Mouse (Mus musculus) lung, embryonic 16.5 days (tissue): ENCODE results near the gene Galnt7. TPM values are rescaled to one million over a fixed set of nuclear protein-coding genes. Genes with fewer than 3 reads are reported as not detected.
A peak's percentile ranks its signal among the peaks of the same experiment; 100 is the strongest.

ENCODE experiments used
- ATAC-seq: fragments of 200-750 bp; cut with Nextera tagmentation; 2 replicates; pipeline ENCODE4 v1.8.0; 2017; ENCODE audit warnings: low read depth, mild to moderate bottlenecking, moderate library complexity
- H3K27ac ChIP-seq: fragments of 300-500 bp; sonication (generic); 2 replicates; pipeline ENCODE4 v1.5.1; 2014; ENCODE audit warnings: mild to moderate bottlenecking, control low read depth, low read length
- H3K27me3 ChIP-seq: fragments of 300-500 bp; sonication (generic); 2 replicates; pipeline ENCODE4 v1.6.1; 2014; ENCODE audit warnings: low read depth, low read length, mixed read lengths; ENCODE audit not compliant: control insufficient read depth, insufficient read depth
- H3K36me3 ChIP-seq: fragments of 300-500 bp; sonication (generic); 2 replicates; pipeline ENCODE4 v1.6.1; 2014; ENCODE audit warnings: low read length; ENCODE audit not compliant: control insufficient read depth, insufficient read depth
- H3K4me1 ChIP-seq: fragments of 300-500 bp; sonication (generic); replicated peaks from 2 replicates; pipeline ENCODE4 v1.6.1; 2014; ENCODE audit warnings: low read length, mixed read lengths; ENCODE audit not compliant: control insufficient read depth, insufficient read depth
- H3K4me2 ChIP-seq: fragments of 300-500 bp; sonication (generic); 2 replicates; pipeline ENCODE4 v1.6.1; 2014; ENCODE audit warnings: low read depth, low read length, control low read depth
- H3K4me3 ChIP-seq: fragments of 300-500 bp; sonication (generic); 2 replicates; pipeline ENCODE4 v1.5.1; 2014; ENCODE audit warnings: mild to moderate bottlenecking, low read length, control low read depth
- H3K9ac ChIP-seq: fragments of 300-500 bp; sonication (generic); 2 replicates; pipeline ENCODE4 v1.6.1; 2014; ENCODE audit warnings: low read length, control low read depth
- H3K9me3 ChIP-seq: fragments of 300-500 bp; sonication (generic); 2 replicates; pipeline ENCODE4 v1.6.1; 2016; ENCODE audit warnings: low read length; ENCODE audit not compliant: control insufficient read depth
- WGBS: fragments of 180-500 bp; shearing (Covaris S2); extraction: QIAGEN DNeasy Blood & Tissue Kit; methylation state at CpG from one replicate; pipeline ENCODE4 v1.1.7; 2014; 5-methylcytosine and 5-hydroxymethylcytosine counted together
- polyA plus RNA-seq: library from polyadenylated mRNA; unstranded; fragments of >200 nt; fragmentation: Nextera tagmentation; extraction: Ambion mirVana; gene quantifications from 2 replicates; pipeline ENCODE4 v1.2.1, GENCODE M21; 2015

Gene Galnt7
- polyA plus RNA-seq, 1 experiment from 2014 or later = 11.2 TPM

- no peak overlapping the region for H3K4me2 ChIP-seq
- H3K4me1 ChIP-seq = no peaks in the 10 kb centered on the region
- 0 out of 2 replicates have a peak, but pooled peaks cover 3% of the 10 kb centered on the region for H3K36me3 ChIP-seq
- no peak overlapping the region for H3K4me3 ChIP-seq
- H3K9ac ChIP-seq = no peak overlapping the region
- H3K27ac ChIP-seq = no peak overlapping the region
- ATAC-seq = no peak
- H3K27me3 ChIP-seq = no peaks in the 10 kb centered on the region
- 76% methylated on average over 11 of the region's 11 CpGs for WGBS
- no peaks in the 10 kb centered on the region for H3K9me3 ChIP-seq
These were observed 111.9 kb downstream of the Galnt7 start for GRCm38 (mm10) chr8:57540951-57541350.

- Histone ChIP-seq H3K27ac (no peak overlapping the region), H3K9me3 (no peaks in the 10 kb centered on the region), H3K36me3 (peaks cover 7% of the 10 kb centered on the region; the same call in 1 of the 2 replicates), H3K27me3 (no peaks in the 10 kb centered on the region), H3K4me1 (no peaks in the 10 kb centered on the region), H3K4me3 (no peak overlapping the region), H3K9ac (no peak overlapping the region), H3K4me2 (no peak overlapping the region)
- ATAC-seq = no peak
- 40% methylated on average over 12 of the region's 12 CpGs for WGBS
These were observed 112.6 kb downstream of the Galnt7 start for GRCm38 (mm10) chr8:57540110-57540838.

GRCm38 (mm10) chr8:57538601-57539000 is 114.2 kb downstream of the Galnt7 start:
- H3K36me3 ChIP-seq = peaks cover 11% of the 10 kb centered on the region; the same call in 1 of the 2 replicates
- H3K9me3 ChIP-seq = no peaks in the 10 kb centered on the region
- H3K4me3 ChIP-seq = no peak overlapping the region
- H3K4me1 ChIP-seq = no peaks in the 10 kb centered on the region
- no peak for ATAC-seq
- no peaks in the 10 kb centered on the region for H3K27me3 ChIP-seq
- 69% methylated on average over 7 of the region's 7 CpGs for WGBS
- no peak overlapping the region for H3K9ac ChIP-seq
- H3K27ac ChIP-seq = no peak overlapping the region
- H3K4me2 ChIP-seq = no peak overlapping the region

GRCm38 (mm10) chr8:57536167-57536566 is 116.7 kb downstream of the Galnt7 start:
- no peak for ATAC-seq
- no peak overlapping the region for H3K9ac ChIP-seq
- H3K4me3 ChIP-seq = no peak overlapping the region
- 90% methylated on average over 6 of the region's 6 CpGs for WGBS
- H3K27ac ChIP-seq = no peak overlapping the region
- H3K36me3 ChIP-seq = peaks cover 11% of the 10 kb centered on the region; the same call in 1 of the 2 replicates
- H3K9me3 ChIP-seq = no peaks in the 10 kb centered on the region
- H3K4me2 ChIP-seq = no peak overlapping the region
- H3K27me3 ChIP-seq = no peaks in the 10 kb centered on the region
- no peaks in the 10 kb centered on the region for H3K4me1 ChIP-seq

GRCm38 (mm10) chr8:57534495-57534894 is 118.3 kb downstream of the Galnt7 start:
- Histone ChIP-seq H3K27ac (no peak overlapping the region), H3K9me3 (no peaks in the 10 kb centered on the region)

GRCm38 (mm10) chr8:57533106-57533505 is 119.7 kb downstream of the Galnt7 start:
- 88% methylated on average over 4 of the region's 4 CpGs for WGBS
- Histone ChIP-seq H3K27me3 (no peaks in the 10 kb centered on the region), H3K4me3 (no peak overlapping the region), H3K27ac (no peak overlapping the region), H3K4me1 (peaks cover 3% of the 10 kb centered on the region; the same call in 1 of the 2 replicates), H3K9me3 (no peaks in the 10 kb centered on the region), H3K9ac (no peak overlapping the region), H3K4me2 (no peak overlapping the region), H3K36me3 (peaks cover 11% of the 10 kb centered on the region; the same call in 1 of the 2 replicates)
- no peak for ATAC-seq

More at GRCm38 (mm10) chr8:57534495-57534894, 118.3 kb downstream of the Galnt7 start:
- 64% methylated on average over 4 of the region's 4 CpGs for WGBS
- Histone ChIP-seq H3K36me3 (peaks cover 11% of the 10 kb centered on the region; the same call in 1 of the 2 replicates), H3K4me3 (no peak overlapping the region), H3K9ac (no peak overlapping the region), H3K27me3 (no peaks in the 10 kb centered on the region), H3K4me1 (peaks cover 3% of the 10 kb centered on the region; the same call in 1 of the 2 replicates), H3K4me2 (no peak overlapping the region)
- ATAC-seq = no peak

GRCm38 (mm10) chr8:57532223-57532622 is 120.6 kb downstream of the Galnt7 start:
- Histone ChIP-seq H3K4me2 (no peak overlapping the region), H3K4me1 (peaks cover 3% of the 10 kb centered on the region; the same call in 1 of the 2 replicates), H3K27me3 (no peaks in the 10 kb centered on the region), H3K36me3 (peaks cover 11% of the 10 kb centered on the region; the same call in 1 of the 2 replicates), H3K9me3 (no peaks in the 10 kb centered on the region), H3K9ac (no peak overlapping the region), H3K4me3 (no peak overlapping the region), H3K27ac (no peak overlapping the region)
- ATAC-seq = no peak
- WGBS = 48% methylated on average over 2 of the region's 2 CpGs

- peak overlapping the region; percentile 51 for H3K4me2 ChIP-seq
- peaks cover 6% of the 10 kb centered on the region; the same call in 1 of the 2 replicates for H3K36me3 ChIP-seq
- peak overlapping the region; percentile 61 for H3K27ac ChIP-seq
- peak overlapping the region; percentile 57 for H3K9ac ChIP-seq
- ATAC-seq = peak; percentile 91
- H3K27me3 ChIP-seq = no peaks in the 10 kb centered on the region
- WGBS = 16% methylated on average over 15 of the region's 15 CpGs
- H3K4me3 ChIP-seq = peak overlapping the region; percentile 39
- no peaks in the 10 kb centered on the region for H3K9me3 ChIP-seq
- peaks cover 3% of the 10 kb centered on the region; the same call in 1 of the 2 replicates for H3K4me1 ChIP-seq
These were observed 122.0 kb downstream of the Galnt7 start for GRCm38 (mm10) chr8:57530666-57531349.

GRCm38 (mm10) chr8:57530238-57530637 is 122.6 kb downstream of the Galnt7 start:
- Histone ChIP-seq H3K27ac (peak overlapping the region; percentile 61), H3K4me3 (peak overlapping the region; percentile 39), H3K27me3 (no peaks in the 10 kb centered on the region), H3K36me3 (peaks cover 4% of the 10 kb centered on the region; the same call in 1 of the 2 replicates), H3K4me2 (peak overlapping the region; percentile 51), H3K4me1 (peaks cover 3% of the 10 kb centered on the region; the same call in 1 of the 2 replicates), H3K9ac (peak overlapping the region; percentile 57), H3K9me3 (no peaks in the 10 kb centered on the region)
- 69% methylated on average over 13 of the region's 13 CpGs for WGBS
- ATAC-seq = peak; percentile 26
